Mouse (Mus musculus): ENCODE measurements at regions not wholly inside any gene's neighbourhood (a gene's known extent, or its start where the extent isn't known, plus 50 kb on each side); places are given as distances from the start of the nearest gene placed in this dataset.

GRCm38 (mm10) chr4:40537859-40538258 is 65.9 kb downstream of the Tmem215 start:
- no peak for DNase-seq (ENCODE audit: low spot score in 2 of 2)

DNA sequence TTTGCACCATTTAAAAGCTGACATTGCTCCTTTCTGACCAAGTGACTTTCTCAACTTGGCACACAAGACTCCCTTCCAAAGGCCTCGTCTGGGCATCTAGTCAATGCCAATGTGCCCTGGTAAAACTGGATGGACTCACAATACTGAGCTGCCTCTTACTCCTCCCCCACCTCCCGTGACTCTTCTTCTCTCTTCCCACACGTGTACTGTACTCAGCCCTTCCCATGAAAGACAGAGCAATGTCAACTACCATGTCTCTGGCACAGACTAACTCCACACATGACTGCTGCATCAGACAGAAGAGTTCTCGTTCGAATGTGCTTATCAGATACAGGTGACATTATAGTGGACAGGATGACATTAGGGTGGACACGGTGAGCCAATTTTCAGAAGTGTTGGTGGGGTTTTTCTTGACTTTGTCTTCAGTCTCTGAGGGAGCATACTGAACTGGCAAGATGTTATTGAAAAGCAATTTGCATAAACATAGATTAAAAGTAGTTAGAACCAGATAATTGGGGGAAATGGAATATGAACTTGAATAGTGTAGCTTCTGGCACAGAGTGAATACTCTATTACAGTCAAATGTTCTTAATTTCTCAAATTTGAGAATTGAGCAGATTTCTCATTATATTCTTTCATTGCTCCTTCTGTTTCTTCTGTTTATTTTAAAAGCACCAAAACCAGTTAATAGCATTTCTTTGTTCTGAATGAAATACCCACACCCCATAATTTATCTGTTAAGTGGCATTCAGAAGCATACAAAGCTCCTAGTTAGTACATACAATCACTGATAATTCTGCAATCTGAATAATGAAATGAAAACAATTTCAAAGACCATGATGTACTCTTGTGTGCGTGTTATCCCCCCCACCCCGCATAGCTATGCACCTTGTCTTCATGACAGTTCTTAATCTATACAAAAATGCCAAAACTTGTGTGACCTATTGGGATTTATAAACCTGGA is 71.4 kb downstream of the Tmem215 start:
- no peak for DNase-seq (ENCODE audit: low spot score in 2 of 2)

DNA sequence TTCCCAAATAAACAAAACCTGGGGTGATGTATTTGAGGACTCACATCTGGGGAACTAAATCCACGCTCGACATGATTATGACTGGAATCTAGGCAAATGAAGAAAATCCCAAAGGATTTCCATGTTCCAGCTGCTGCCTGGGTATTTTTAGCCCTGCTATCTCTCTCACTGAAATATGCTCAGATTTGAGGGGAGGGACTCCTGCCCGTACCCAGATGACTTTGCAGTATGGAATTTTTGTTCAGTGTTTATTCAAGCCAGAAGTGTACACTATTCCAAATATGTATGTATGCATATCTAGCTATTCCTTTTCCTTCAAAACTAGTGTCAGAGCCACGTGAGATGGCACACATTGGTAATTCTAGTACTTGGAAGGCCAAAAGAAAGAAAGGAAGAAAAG is 72.1 kb downstream of the Tmem215 start:
- DNase-seq (ENCODE audit: low spot score in 2 of 2): no peak

- DNase-seq (ENCODE audit: low spot score in 2 of 2): no peak
These were observed 72.8 kb downstream of the Tmem215 start for GRCm38 (mm10) chr4:40544806-40545205.

DNA sequence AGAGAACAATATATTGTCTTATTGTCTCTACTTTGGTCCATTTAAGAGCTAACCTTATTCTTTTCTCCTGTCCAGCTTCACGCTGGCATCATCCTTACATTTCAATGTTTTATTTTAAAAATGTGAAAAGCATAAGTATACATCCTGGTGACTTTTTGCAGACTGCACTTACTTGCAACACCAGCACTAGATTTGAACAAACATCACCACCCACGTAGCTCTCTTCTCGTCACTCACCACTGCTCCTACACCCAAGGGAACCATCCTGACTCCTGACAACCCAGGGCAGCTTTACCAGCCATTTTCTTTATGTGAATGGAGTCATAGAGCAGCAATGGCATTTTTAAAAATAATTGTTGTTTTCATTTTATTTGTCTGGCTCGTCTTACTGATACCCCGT is 73.7 kb downstream of the Tmem215 start:
- DNase-seq (ENCODE audit: low spot score in 2 of 2): no peak

DNA sequence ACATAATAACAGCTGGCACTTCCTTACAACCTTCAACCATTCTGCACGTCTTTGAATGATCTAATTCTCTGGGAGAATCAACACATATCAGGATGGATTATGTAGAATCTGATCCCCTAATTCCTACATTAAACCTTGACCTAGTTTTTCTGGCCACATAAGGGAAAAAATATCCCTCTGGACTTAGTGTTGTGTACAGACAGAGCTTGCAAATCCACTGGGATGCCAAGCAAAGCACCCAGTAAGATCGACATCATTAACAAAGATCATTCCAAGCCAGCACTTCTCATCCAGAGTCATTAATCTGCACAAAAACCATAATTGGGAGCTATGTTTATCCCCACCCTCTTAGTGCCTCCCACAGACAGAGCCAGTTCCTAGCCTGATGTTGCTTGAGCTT is 87.8 kb downstream of the Tmem215 start:
- no peak for DNase-seq (ENCODE audit: low spot score in 2 of 2)

GRCm38 (mm10) chr4:40573300-40573699 is 101.3 kb downstream of the Tmem215 start:
- DNase-seq (ENCODE audit: low spot score in 2 of 2): no peak

- DNase-seq (ENCODE audit: low spot score in 2 of 2): no peak
These were observed 104.0 kb downstream of the Tmem215 start for GRCm38 (mm10) chr4:40575951-40576350.

DNA sequence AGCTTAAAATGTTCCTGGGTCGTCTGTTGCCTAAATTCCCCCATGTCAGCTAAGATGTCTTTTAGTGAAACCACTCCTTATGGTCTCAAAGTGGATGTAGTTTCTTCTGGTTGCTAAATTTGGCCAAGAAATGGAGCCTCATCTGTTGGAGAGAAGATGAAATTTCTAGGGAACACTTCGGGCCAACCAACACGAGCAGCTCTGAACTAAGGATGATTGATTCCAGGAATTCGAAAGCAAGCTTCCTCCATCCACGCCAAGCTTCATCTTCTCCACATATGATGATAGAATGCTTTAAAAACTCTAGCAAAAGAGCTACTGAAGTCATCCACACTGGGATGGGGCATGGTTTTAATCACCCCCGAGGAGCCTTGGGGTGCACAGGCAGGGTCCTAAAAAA is 112.5 kb downstream of the Tmem215 start:
- no peak for DNase-seq (ENCODE audit: low spot score in 2 of 2)

DNA sequence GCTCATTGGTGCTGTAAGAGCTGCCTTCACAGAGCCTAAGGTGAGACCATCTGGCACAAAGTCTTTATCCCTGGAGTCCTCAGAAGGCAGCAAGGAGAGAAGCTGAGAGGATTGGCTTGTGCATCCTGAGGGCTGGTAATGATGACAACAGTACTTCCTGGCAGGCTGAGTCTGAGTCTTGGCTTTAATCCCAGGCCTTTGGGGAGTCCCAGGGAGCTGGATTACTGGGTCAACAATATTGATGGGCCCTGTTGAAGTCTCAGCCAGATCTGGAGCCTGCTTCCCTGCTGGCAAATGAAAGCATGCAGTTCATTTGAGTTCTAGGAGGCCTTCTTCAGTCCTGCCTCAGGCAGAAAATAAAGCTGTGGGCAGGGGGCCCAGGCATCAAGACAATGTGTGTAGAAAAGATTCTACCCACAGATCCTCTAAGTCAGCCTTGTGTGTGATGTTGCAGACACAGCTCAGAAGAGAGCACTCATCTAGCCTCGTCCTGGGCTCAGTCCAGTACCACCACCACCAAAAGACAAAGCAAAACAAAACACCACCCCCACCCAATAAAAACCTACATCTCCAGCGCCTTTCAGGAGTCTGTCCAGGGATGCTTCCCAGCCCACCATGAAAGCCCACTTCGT is 113.1 kb downstream of the Tmem215 start:
- DNase-seq (ENCODE audit: low spot score in 2 of 2): peak; percentile 17 to 52

DNA sequence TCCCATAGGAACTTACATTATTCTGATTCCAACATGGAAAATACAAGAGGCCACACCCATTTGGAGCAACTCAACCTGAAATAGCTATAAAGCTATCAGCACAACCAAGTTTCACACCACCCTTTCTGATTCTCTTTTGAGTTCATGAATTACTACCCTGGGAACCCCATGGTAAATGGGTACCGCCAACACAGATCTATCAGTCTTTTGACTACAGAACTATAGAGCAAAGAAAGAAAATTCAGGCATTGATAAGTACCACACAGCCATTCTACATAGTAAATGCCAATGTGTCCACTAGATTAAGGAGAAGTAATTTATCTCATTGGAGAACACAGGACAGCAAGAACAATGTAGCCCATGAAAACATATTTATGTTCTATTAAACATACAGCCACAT is 114.1 kb downstream of the Tmem215 start:
- no peak for DNase-seq (ENCODE audit: low spot score in 2 of 2)

GRCm38 (mm10) chr4:40587254-40587653 is 115.3 kb downstream of the Tmem215 start:
- DNase-seq (ENCODE audit: low spot score in 2 of 2): no peak

GRCm38 (mm10) chr4:40593806-40594205 is 109.2 kb downstream of the Aptx start:
- DNase-seq (ENCODE audit: low spot score in 2 of 2): no peak

DNA sequence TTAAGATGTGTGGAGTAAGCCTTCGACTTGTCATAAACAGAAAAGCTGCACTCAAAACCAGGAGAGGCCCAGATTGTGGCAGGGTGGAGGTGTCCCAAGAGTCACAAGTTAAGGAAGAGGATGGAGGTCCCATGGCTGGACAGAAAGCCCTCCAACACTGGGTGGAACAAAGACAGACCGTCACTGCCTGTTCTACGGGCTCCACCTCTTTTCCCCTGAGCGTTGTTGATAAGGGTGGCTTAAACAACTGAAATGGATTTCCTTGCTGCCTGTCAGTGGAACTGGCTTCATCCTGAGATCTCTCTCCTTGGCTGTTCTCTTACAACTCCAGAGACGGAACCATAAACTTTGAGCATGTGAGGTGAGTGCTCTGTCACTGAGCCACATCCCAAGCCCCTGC is 78.0 kb downstream of the Aptx start:
- no peak for DNase-seq (ENCODE audit: low spot score in 2 of 2)

DNA sequence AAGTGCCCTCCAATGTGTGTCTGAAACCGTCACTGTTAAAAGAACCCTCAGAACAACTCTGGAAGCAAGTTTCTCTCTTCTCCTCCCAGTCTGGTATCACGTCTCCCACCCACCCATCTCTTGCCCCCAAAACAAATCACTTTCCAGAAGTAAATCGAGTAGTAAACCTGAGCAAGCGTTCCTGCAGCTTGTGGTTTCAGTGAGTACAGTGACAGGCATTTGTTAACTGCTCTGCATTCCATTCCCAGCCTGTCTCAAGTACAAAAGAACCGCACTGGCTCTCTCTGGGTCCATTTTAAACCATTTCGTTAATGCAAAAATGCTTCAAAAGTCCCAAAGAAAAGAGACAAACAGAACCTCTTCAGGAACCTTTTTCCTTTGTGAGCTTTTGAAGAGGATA is 77.1 kb downstream of the Aptx start:
- DNase-seq (ENCODE audit: low spot score in 2 of 2): no peak
